Mouse (Mus musculus) embryonic fibroblast, embryonic 13.5 days (primary cell): ENCODE measurements around the gene Rem2. TPM values are rescaled to one million over a fixed set of nuclear protein-coding genes. Genes with fewer than 3 reads are reported as not detected.

Experiments used
- H3K27ac ChIP-seq: 2 replicates; pipeline ENCODE4 v1.5.1; 2012; ENCODE audit warnings: low read length, control low read depth, inconsistent platforms; ENCODE audit not compliant: insufficient read depth
- H3K4me1 ChIP-seq: 2 replicates; pipeline ENCODE4 v1.6.1; 2011; ENCODE audit warnings: low read length; ENCODE audit not compliant: control insufficient read depth, insufficient read depth
- H3K4me3 ChIP-seq: 2 replicates; pipeline ENCODE4 v1.5.1; 2011; ENCODE audit warnings: mild to moderate bottlenecking, control low read depth, low read length; ENCODE audit not compliant: insufficient read depth
- CTCF ChIP-seq: IDR thresholded peaks from 2 replicates; pipeline ENCODE4 v1.5.1; 2011; ENCODE audit warnings: mild to moderate bottlenecking, control low read depth, low read length, moderate library complexity, borderline replicate concordance; ENCODE audit not compliant: insufficient read depth
- POLR2A ChIP-seq: IDR thresholded peaks from 2 replicates; pipeline ENCODE4 v1.6.1; 2011; ENCODE audit warnings: low read depth, mild to moderate bottlenecking, control low read depth, low read length, moderate library complexity
- polyA plus RNA-seq: library from polyadenylated mRNA; stranded (reverse); fragments of >200 nt; gene quantifications from 2 replicates; pipeline ENCODE4 v1.2.4, GENCODE M21; 2011; ENCODE audit warnings: low read depth; ENCODE audit not compliant: missing spikeins, insufficient read length

The Rem2 gene
- polyA plus RNA-seq, 1 experiment = not detected

- Histone ChIP-seq H3K27ac (peak overlapping the region; percentile 97), H3K4me3 (peak overlapping the region; percentile 68), H3K4me1 (peaks cover 33% of the 10 kb centered on the region)
- TF ChIP-seq POLR2A = peak; percentile 31; the same call in 1 of the 2 replicates
- no peak for TF ChIP-seq CTCF
These were observed 43.6 kb upstream of the Rem2 start for GRCm38 (mm10) chr14:54432078-54432836.

- TF ChIP-seq POLR2A = peak; percentile 59
- TF ChIP-seq CTCF = no peak
- peaks cover 28% of the 10 kb centered on the region for H3K4me1 ChIP-seq
- peak overlapping the region; percentile 97 for H3K27ac ChIP-seq
These were observed 42.8 kb upstream of the Rem2 start for GRCm38 (mm10) chr14:54432837-54433830.

GRCm38 (mm10) chr14:54433941-54434531 lies 41.9 kb upstream of the Rem2 start:
- Histone ChIP-seq H3K4me1 (peaks cover 26% of the 10 kb centered on the region), H3K4me3 (peak overlapping the region; percentile 68), H3K27ac (peak overlapping the region; percentile 97)
- no peak for TF ChIP-seq CTCF
- no peak; the same call in 1 of the 2 replicates for TF ChIP-seq POLR2A

More at GRCm38 (mm10) chr14:54432837-54433830, 42.8 kb upstream of the Rem2 start:
- peak overlapping the region; percentile 68 for H3K4me3 ChIP-seq

GRCm38 (mm10) chr14:54435194-54435918 lies 40.5 kb upstream of the Rem2 start:
- H3K27ac ChIP-seq = peak overlapping the region; percentile 43
- peaks cover 20% of the 10 kb centered on the region for H3K4me1 ChIP-seq
- TF ChIP-seq POLR2A (peak; percentile 1; the same call in 1 of the 2 replicates), CTCF (no peak)
- no peak overlapping the region for H3K4me3 ChIP-seq

- no peak for TF ChIP-seq POLR2A
- no peak for TF ChIP-seq CTCF
- Histone ChIP-seq H3K4me3 (no peak overlapping the region), H3K27ac (no peak overlapping the region), H3K4me1 (peaks cover 33% of the 10 kb centered on the region)
These were observed 36.7 kb upstream of the Rem2 start for GRCm38 (mm10) chr14:54439155-54439554.

GRCm38 (mm10) chr14:54439610-54440009 lies 36.3 kb upstream of the Rem2 start:
- H3K4me3 ChIP-seq = no peak overlapping the region
- H3K4me1 ChIP-seq = peaks cover 32% of the 10 kb centered on the region
- no peak for TF ChIP-seq CTCF
- TF ChIP-seq POLR2A = no peak
- no peak overlapping the region for H3K27ac ChIP-seq

GRCm38 (mm10) chr14:54440538-54440937 lies 35.4 kb upstream of the Rem2 start:
- TF ChIP-seq POLR2A (no peak), CTCF (no peak)
- Histone ChIP-seq H3K4me3 (no peak overlapping the region), H3K27ac (0 out of 2 replicates have a peak overlapping the region, but pooled peaks have one; percentile 14), H3K4me1 (peaks cover 28% of the 10 kb centered on the region)

GRCm38 (mm10) chr14:54441365-54441764 lies 34.5 kb upstream of the Rem2 start:
- Histone ChIP-seq H3K4me3 (no peak overlapping the region), H3K4me1 (peaks cover 27% of the 10 kb centered on the region), H3K27ac (peak overlapping the region; percentile 12)
- TF ChIP-seq POLR2A = no peak; the same call in 1 of the 2 replicates
- TF ChIP-seq CTCF = no peak

GRCm38 (mm10) chr14:54442548-54442947 lies 33.4 kb upstream of the Rem2 start:
- Histone ChIP-seq H3K27ac (peak overlapping the region; percentile 91), H3K4me3 (no peak overlapping the region), H3K4me1 (peaks cover 27% of the 10 kb centered on the region)
- TF ChIP-seq CTCF = no peak
- no peak for TF ChIP-seq POLR2A

GRCm38 (mm10) chr14:54443196-54443595 lies 32.7 kb upstream of the Rem2 start:
- Histone ChIP-seq H3K4me3 (no peak overlapping the region), H3K4me1 (peaks cover 27% of the 10 kb centered on the region), H3K27ac (peak overlapping the region; percentile 91)
- 0 out of 2 replicates have a peak, but pooled peaks have one; percentile 7 for TF ChIP-seq POLR2A
- no peak for TF ChIP-seq CTCF
